ENCODE assay signal across 26 mouse cellular contexts in genomic region chr2:61123046-61123806, GRCm38 (mm10).
A peak's percentile ranks its signal among the peaks of the same experiment; 100 is the strongest.
DNase-seq lines count a peak whose midpoint lies in the region; ATAC-seq and TF ChIP-seq lines count a peak whose summit lies in the region.
"Had no signal": no experiment of that assay in that cellular context is flagged by ENCODE, and none has a peak within 500 bp of the region (broad histone marks: within the 10 kb centered on the region; RNA-seq: fewer than 3 reads in every experiment).

No protein-coding gene starts in this region.

- peak; percentile 12 to 29 for DNase-seq in cerebellum, adult 2 months
- DNase-seq in cerebellum, adult 8-10 months: no peak
- peak; percentile 46 to 57 for DNase-seq in cerebellum, postnatal 25 days
- no peak for DNase-seq in cerebellum, adult 9-10 months
- DNase-seq in left cerebral cortex, postnatal 4 days: peak; percentile 9
- no peak for DNase-seq in left cerebral cortex, adult 2 months (ENCODE audit: extremely low spot score in 1 of 2, low spot score in 2 of 2)
- no peak for DNase-seq in stomach, postnatal 0 days (ENCODE audit: low spot score)
- DNase-seq in midbrain, embryonic 14.5 days: no peak
- DNase-seq: adrenal gland, adult 8-10 months; adrenal gland, postnatal 25 days; cerebellum, adult 9-11 months; gastrocnemius, postnatal 10 days; gastrocnemius, postnatal 36 days; heart, adult 18-20 months; heart, postnatal 14 days; heart, postnatal 4 days had no signal

- H3K27me3 ChIP-seq in cerebellum, adult 2 months (ENCODE audit: control insufficient read depth, insufficient read depth, low read length): no peaks in the 10 kb centered on the region
- H3K27me3 ChIP-seq in stomach, postnatal 0 days (ENCODE audit: control insufficient read depth, insufficient read depth, low read length): no peaks in the 10 kb centered on the region
- H3K27me3 ChIP-seq in midbrain, embryonic 14.5 days (ENCODE audit: control insufficient read depth, insufficient read depth, low read length): no peaks in the 10 kb centered on the region
- H3K27me3 ChIP-seq: forebrain, embryonic 13.5 days; heart, embryonic 13.5 days had no signal

- ATAC-seq in stomach, postnatal 0 days (ENCODE audit: low FRiP score, low TSS enrichment): peak; percentile 57; the same call in 1 of the 2 replicates
- no peak for ATAC-seq in midbrain, embryonic 14.5 days (ENCODE audit: low FRiP score, low TSS enrichment)
- ATAC-seq: activated CD4-positive, CD25-positive, alpha-beta regulatory T cell, adult 4 months; forebrain, embryonic 13.5 days; forebrain, embryonic 16.5 days; hindbrain, postnatal 0 days; inflammation-experienced regulatory T-cells, adult 6 months; intestine, embryonic 16.5 days had no signal

- no peaks in the 10 kb centered on the region for H3K36me3 ChIP-seq in stomach, postnatal 0 days (ENCODE audit: control insufficient read depth, insufficient read depth, low read length)
- no peaks in the 10 kb centered on the region for H3K36me3 ChIP-seq in midbrain, embryonic 14.5 days (ENCODE audit: control insufficient read depth, insufficient read depth, low read length)
- H3K36me3 ChIP-seq: forebrain, embryonic 10.5 days; heart, embryonic 10.5 days; heart, embryonic 13.5 days had no signal

- intact Hi-C loops in left cerebral cortex, postnatal 4 days (cut with DNase I): no loop called here
- intact Hi-C loops in left cerebral cortex, adult 2 months (cut with DNase I): no loop called here

- H3K9ac ChIP-seq in stomach, postnatal 0 days (ENCODE audit: low read length): no peak overlapping the region
- no peak overlapping the region for H3K9ac ChIP-seq in midbrain, embryonic 14.5 days (replicated peaks; ENCODE audit: low read length)
- H3K9ac ChIP-seq: forebrain, embryonic 13.5 days; heart, embryonic 13.5 days; hindbrain, embryonic 14.5 days had no signal

- H3K4me3 ChIP-seq in cerebellum, adult 2 months (replicated peaks; ENCODE audit: insufficient read depth, low read depth, low read length): no peak overlapping the region
- no peak overlapping the region for H3K4me3 ChIP-seq in left cerebral cortex, adult 2 months
- H3K4me3 ChIP-seq in stomach, postnatal 0 days (ENCODE audit: low read depth, low read length): no peak overlapping the region
- no peak overlapping the region for H3K4me3 ChIP-seq in midbrain, embryonic 14.5 days (replicated peaks; ENCODE audit: low read depth, low read length)
- H3K4me3 ChIP-seq: forebrain, embryonic 10.5 days; forebrain, embryonic 13.5 days; heart, embryonic 10.5 days; heart, embryonic 13.5 days had no signal

- H3K27ac ChIP-seq in cerebellum, adult 2 months (ENCODE audit: insufficient read depth, low read length): no peak overlapping the region
- no peak overlapping the region for H3K27ac ChIP-seq in left cerebral cortex, adult 2 months
- no peak overlapping the region for H3K27ac ChIP-seq in stomach, postnatal 0 days (replicated peaks)
- no peak overlapping the region for H3K27ac ChIP-seq in midbrain, embryonic 14.5 days (replicated peaks; ENCODE audit: low read depth, low read length)
- H3K27ac ChIP-seq: forebrain, embryonic 10.5 days; forebrain, embryonic 13.5 days; heart, embryonic 10.5 days; heart, embryonic 13.5 days; hindbrain, embryonic 14.5 days; hindbrain, postnatal 0 days had no signal

- 26% methylated on average over 7 of the region's 7 CpGs for WGBS in cerebellum, adult 2 months
- 76% methylated on average over 7 of the region's 7 CpGs for WGBS in stomach, postnatal 0 days
- WGBS in midbrain, embryonic 14.5 days: 87% methylated on average over 7 of the region's 7 CpGs

- no peaks in the 10 kb centered on the region for H3K9me3 ChIP-seq in stomach, postnatal 0 days (ENCODE audit: control insufficient read depth, low read length)
- H3K9me3 ChIP-seq in midbrain, embryonic 14.5 days (ENCODE audit: control insufficient read depth, low read length): no peaks in the 10 kb centered on the region
- H3K9me3 ChIP-seq: forebrain, embryonic 10.5 days; forebrain, embryonic 13.5 days; heart, embryonic 10.5 days; heart, embryonic 13.5 days had no signal

- peaks cover 7% of the 10 kb centered on the region; the same call in 1 of the 2 replicates for H3K4me1 ChIP-seq in cerebellum, adult 2 months (ENCODE audit: control insufficient read depth, insufficient read depth, low read length)
- no peaks in the 10 kb centered on the region for H3K4me1 ChIP-seq in stomach, postnatal 0 days (replicated peaks; ENCODE audit: control insufficient read depth, insufficient read depth)
- no peaks in the 10 kb centered on the region for H3K4me1 ChIP-seq in midbrain, embryonic 14.5 days (ENCODE audit: control insufficient read depth, insufficient read depth, low read length)
- H3K4me1 ChIP-seq: forebrain, embryonic 10.5 days; forebrain, embryonic 13.5 days; heart, embryonic 10.5 days; heart, embryonic 13.5 days had no signal

- no peak for TF ChIP-seq POLR2A in cerebellum, adult 2 months (IDR thresholded peaks at IDR 0.05; ENCODE audit: borderline replicate concordance, insufficient read depth, low read length)

- no peak for TF ChIP-seq EP300 in stomach, postnatal 0 days (optimal IDR thresholded peaks at IDR 0.05)

- H3K4me2 ChIP-seq in stomach, postnatal 0 days (replicated peaks; ENCODE audit: low read depth): no peak overlapping the region
- no peak overlapping the region for H3K4me2 ChIP-seq in midbrain, embryonic 14.5 days (ENCODE audit: low read length)
- H3K4me2 ChIP-seq: forebrain, embryonic 13.5 days; heart, embryonic 13.5 days; hindbrain, embryonic 14.5 days had no signal

- no peak for TF ChIP-seq CTCF in cerebellum, adult 2 months (IDR thresholded peaks at IDR 0.05; ENCODE audit: borderline replicate concordance, insufficient read depth, low read depth, low read length)
- TF ChIP-seq CTCF in left cerebral cortex, adult 2 months (IDR thresholded peaks at IDR 0.05): no peak
- TF ChIP-seq CTCF in stomach, postnatal 0 days (IDR thresholded peaks at IDR 0.05; ENCODE audit: low read depth): no peak

Comparison
In these comparisons a context has a peak if more than half of its experiments do, and no peak if none do; other contexts are left out.
1. DNase-seq: peak in cerebellum, adult 2 months (2 of 2), cerebellum, postnatal 25 days (2 of 2) and left cerebral cortex, postnatal 4 days (single experiment); none in cerebellum, adult 8-10 months (single experiment), cerebellum, adult 9-10 months (single experiment), left cerebral cortex, adult 2 months (0 of 2), stomach, postnatal 0 days (single experiment) and midbrain, embryonic 14.5 days (single experiment).